Mouse (Mus musculus) stomach, embryonic 16.5 days (tissue): ENCODE results near the gene Frmd4a. TPM values are rescaled to one million over a fixed set of nuclear protein-coding genes. Genes with fewer than 3 reads are reported as not detected.

Experiments used
- ATAC-seq: fragments of 200-750 bp; cut with Nextera tagmentation; 2 replicates; pipeline ENCODE4 v1.8.0; 2017; ENCODE audit warnings: moderate number of reproducible peaks, moderate TSS enrichment; ENCODE audit not compliant: insufficient read depth, low FRiP score
- H3K27ac ChIP-seq: fragments of 300-500 bp; sonication (generic); 2 replicates; pipeline ENCODE4 v1.5.1; 2014; ENCODE audit warnings: low read length
- H3K27me3 ChIP-seq: fragments of 300-500 bp; sonication (generic); 2 replicates; pipeline ENCODE4 v1.6.1; 2014; ENCODE audit warnings: low read length, control low read depth, mixed read lengths; ENCODE audit not compliant: control insufficient read depth, insufficient read depth
- H3K36me3 ChIP-seq: fragments of 300-500 bp; sonication (generic); 2 replicates; pipeline ENCODE4 v1.6.1; 2014; ENCODE audit warnings: low read length; ENCODE audit not compliant: control insufficient read depth, insufficient read depth
- H3K4me1 ChIP-seq: fragments of 300-500 bp; sonication (generic); 2 replicates; pipeline ENCODE4 v1.6.1; 2014; ENCODE audit warnings: low read length, control low read depth, mixed read lengths; ENCODE audit not compliant: control insufficient read depth, insufficient read depth
- H3K4me2 ChIP-seq: fragments of 300-500 bp; sonication (generic); 2 replicates; pipeline ENCODE4 v1.6.1; 2014; ENCODE audit warnings: low read depth, low read length, mixed read lengths
- H3K4me3 ChIP-seq: fragments of 300-500 bp; sonication (generic); replicated peaks from 2 replicates; pipeline ENCODE4 v1.5.1; 2014; ENCODE audit warnings: mild to moderate bottlenecking, low read length
- H3K9ac ChIP-seq: fragments of 300-500 bp; sonication (generic); 2 replicates; pipeline ENCODE4 v1.6.1; 2014; ENCODE audit warnings: low read length
- H3K9me3 ChIP-seq: fragments of 300-500 bp; sonication (generic); replicated peaks from 2 replicates; pipeline ENCODE4 v1.6.1; 2016; ENCODE audit warnings: low read length, control low read depth; ENCODE audit not compliant: control insufficient read depth
- WGBS: fragments of 180-500 bp; shearing (Covaris S2); extraction: QIAGEN DNeasy Blood & Tissue Kit; methylation state at CpG from one replicate; pipeline ENCODE4 v1.1.7; 2014; 5-methylcytosine and 5-hydroxymethylcytosine counted together
- polyA plus RNA-seq: library from polyadenylated mRNA; unstranded; fragments of >200 nt; fragmentation: Nextera tagmentation; extraction: Ambion mirVana; gene quantifications from 2 replicates; pipeline ENCODE4 v1.2.1, GENCODE M21; 2015

Frmd4a gene
- polyA plus RNA-seq, 1 experiment from 2014 or later = 19.6 TPM

- no peak overlapping the region for H3K27ac ChIP-seq
- no peak for ATAC-seq
- H3K36me3 ChIP-seq = no peaks in the 10 kb centered on the region
- H3K4me3 ChIP-seq = no peak overlapping the region
- H3K27me3 ChIP-seq = no peaks in the 10 kb centered on the region
- H3K9me3 ChIP-seq = no peaks in the 10 kb centered on the region
- no peaks in the 10 kb centered on the region for H3K4me1 ChIP-seq
- 67% methylated on average over 6 of the region's 6 CpGs for WGBS
- H3K9ac ChIP-seq = no peak overlapping the region
- no peak overlapping the region for H3K4me2 ChIP-seq
Observed at GRCm38 (mm10) chr2:4380435-4380834, 362.9 kb downstream of the Frmd4a start.

GRCm38 (mm10) chr2:4380926-4381325 is 363.4 kb downstream of the Frmd4a start:
- Histone ChIP-seq H3K27ac (no peak overlapping the region), H3K4me3 (no peak overlapping the region), H3K27me3 (no peaks in the 10 kb centered on the region), H3K9ac (no peak overlapping the region), H3K4me1 (no peaks in the 10 kb centered on the region), H3K4me2 (no peak overlapping the region), H3K36me3 (no peaks in the 10 kb centered on the region), H3K9me3 (no peaks in the 10 kb centered on the region)
- no peak for ATAC-seq
- 79% methylated on average over 5 of the region's 5 CpGs for WGBS

- no peak overlapping the region for H3K9ac ChIP-seq
- H3K27me3 ChIP-seq = no peaks in the 10 kb centered on the region
- ATAC-seq = no peak
- H3K36me3 ChIP-seq = no peaks in the 10 kb centered on the region
- no peak overlapping the region for H3K27ac ChIP-seq
- WGBS = 48% methylated on average over 6 of the region's 6 CpGs
- no peaks in the 10 kb centered on the region for H3K9me3 ChIP-seq
- H3K4me1 ChIP-seq = peaks cover 5% of the 10 kb centered on the region; the same call in 1 of the 2 replicates
- H3K4me3 ChIP-seq = no peak overlapping the region
- no peak overlapping the region for H3K4me2 ChIP-seq
Observed at GRCm38 (mm10) chr2:4386468-4386867, 369.0 kb downstream of the Frmd4a start.

GRCm38 (mm10) chr2:4389330-4389729 is 371.8 kb downstream of the Frmd4a start:
- Histone ChIP-seq H3K9ac (peak overlapping the region; percentile 52), H3K27me3 (no peaks in the 10 kb centered on the region), H3K36me3 (no peaks in the 10 kb centered on the region), H3K4me2 (peak overlapping the region; percentile 45; the same call in 1 of the 2 replicates), H3K4me3 (peak overlapping the region; percentile 28), H3K27ac (no peak overlapping the region), H3K4me1 (peaks cover 5% of the 10 kb centered on the region; the same call in 1 of the 2 replicates), H3K9me3 (no peaks in the 10 kb centered on the region)
- ATAC-seq = no peak
- WGBS = 32% methylated on average over 6 of the region's 6 CpGs

- H3K36me3 ChIP-seq = no peaks in the 10 kb centered on the region
- H3K9me3 ChIP-seq = no peaks in the 10 kb centered on the region
- no peaks in the 10 kb centered on the region for H3K27me3 ChIP-seq
- H3K4me3 ChIP-seq = no peak overlapping the region
- ATAC-seq = no peak
- no peak overlapping the region for H3K27ac ChIP-seq
- no peak overlapping the region for H3K9ac ChIP-seq
- WGBS = 86% methylated on average over 4 of the region's 4 CpGs
- no peak overlapping the region for H3K4me2 ChIP-seq
- H3K4me1 ChIP-seq = peaks cover 5% of the 10 kb centered on the region; the same call in 1 of the 2 replicates
Observed at GRCm38 (mm10) chr2:4391091-4391490, 373.6 kb downstream of the Frmd4a start.

GRCm38 (mm10) chr2:4391678-4392085 is 374.2 kb downstream of the Frmd4a start:
- H3K4me2 ChIP-seq = peak overlapping the region; percentile 39
- H3K4me1 ChIP-seq = peaks cover 5% of the 10 kb centered on the region; the same call in 1 of the 2 replicates
- WGBS = 31% methylated on average over 7 of the region's 7 CpGs
- no peak overlapping the region for H3K27ac ChIP-seq
- no peak for ATAC-seq
- no peak overlapping the region; the same call in 1 of the 2 replicates for H3K4me3 ChIP-seq
- H3K27me3 ChIP-seq = no peaks in the 10 kb centered on the region
- H3K9me3 ChIP-seq = no peaks in the 10 kb centered on the region
- no peaks in the 10 kb centered on the region for H3K36me3 ChIP-seq
- H3K9ac ChIP-seq = peak overlapping the region; percentile 14; the same call in 1 of the 2 replicates

GRCm38 (mm10) chr2:4393046-4393445 is 375.5 kb downstream of the Frmd4a start:
- no peak for ATAC-seq
- Histone ChIP-seq H3K27me3 (no peaks in the 10 kb centered on the region), H3K9ac (no peak overlapping the region), H3K4me2 (no peak overlapping the region), H3K4me1 (peaks cover 5% of the 10 kb centered on the region; the same call in 1 of the 2 replicates), H3K9me3 (no peaks in the 10 kb centered on the region), H3K4me3 (no peak overlapping the region), H3K36me3 (no peaks in the 10 kb centered on the region), H3K27ac (no peak overlapping the region)
- WGBS = 88% methylated on average over 4 of the region's 4 CpGs

GRCm38 (mm10) chr2:4394641-4395040 is 377.1 kb downstream of the Frmd4a start:
- WGBS = 77% methylated on average over 7 of the region's 7 CpGs

GRCm38 (mm10) chr2:4399721-4400120 is 382.2 kb downstream of the Frmd4a start:
- ATAC-seq = no peak
- Histone ChIP-seq H3K27ac (no peak overlapping the region), H3K9ac (no peak overlapping the region), H3K4me3 (no peak overlapping the region), H3K36me3 (no peaks in the 10 kb centered on the region), H3K27me3 (no peaks in the 10 kb centered on the region), H3K9me3 (no peaks in the 10 kb centered on the region), H3K4me2 (no peak overlapping the region), H3K4me1 (peaks cover 7% of the 10 kb centered on the region)
- WGBS = 28% methylated on average over 1 of the region's 1 CpGs

More at GRCm38 (mm10) chr2:4394641-4395040, 377.1 kb downstream of the Frmd4a start:
- H3K4me1 ChIP-seq = peaks cover 5% of the 10 kb centered on the region; the same call in 1 of the 2 replicates
- no peaks in the 10 kb centered on the region for H3K9me3 ChIP-seq
- H3K9ac ChIP-seq = no peak overlapping the region
- no peaks in the 10 kb centered on the region for H3K36me3 ChIP-seq
- no peak overlapping the region for H3K4me3 ChIP-seq
- no peak for ATAC-seq
- H3K4me2 ChIP-seq = no peak overlapping the region
- no peak overlapping the region for H3K27ac ChIP-seq
- no peaks in the 10 kb centered on the region for H3K27me3 ChIP-seq
